Mouse (Mus musculus): Measurements from ENCODE around the gene Epha6.
A peak's percentile ranks its signal among the peaks of the same experiment; 100 is the strongest.

The Epha6 gene

GRCm38 (mm10) chr16:59643766-59644165 is 961.6 kb downstream of the Epha6 start:
- no peak for DNase-seq (ENCODE audit: low spot score)

- DNase-seq (ENCODE audit: low spot score): no peak
These were observed 965.3 kb downstream of the Epha6 start for GRCm38 (mm10) chr16:59639985-59640384.

- peak; percentile 95 for DNase-seq (ENCODE audit: low spot score)
These were observed 966.1 kb downstream of the Epha6 start, which contains the start of gene Arl6 for GRCm38 (mm10) chr16:59639102-59639691. TSS of gene Arl6 (minus strand) at chr16:59639391.

- no peak for DNase-seq (ENCODE audit: low spot score)
These were observed 970.7 kb downstream of the Epha6 start for GRCm38 (mm10) chr16:59634598-59634997.

- no peak for DNase-seq (ENCODE audit: low spot score)
These were observed 983.8 kb downstream of the Epha6 start for GRCm38 (mm10) chr16:59621554-59621953.

- peak; percentile 67 for DNase-seq (ENCODE audit: low spot score)
These were observed 988.2 kb downstream of the Epha6 start for GRCm38 (mm10) chr16:59617167-59617566.

- no peak for DNase-seq (ENCODE audit: low spot score)
These were observed 989.7 kb downstream of the Epha6 start for GRCm38 (mm10) chr16:59615675-59616074.

GRCm38 (mm10) chr16:59610750-59611149 is 994.6 kb downstream of the Epha6 start:
- no peak for DNase-seq (ENCODE audit: low spot score)

GRCm38 (mm10) chr16:59604078-59604781 is 1001.1 kb downstream of the Epha6 start:
- DNase-seq (ENCODE audit: low spot score): peak; percentile 77

All from retina, embryonic 14.5 days (tissue).